Mouse (Mus musculus): Measurements from ENCODE around the gene Pxdn.

GRCm38 (mm10) chr12:29998895-29999294 is 61.5 kb downstream of the Pxdn start:
- TF ChIP-seq POLR2AphosphoS5 (IDR thresholded peaks at IDR 0.05; ENCODE audit: insufficient replicate concordance, low read depth, low read length) (no peak), CTCF (IDR thresholded peaks at IDR 0.05; ENCODE audit: low read depth, low read length) (no peak)

Data from G1E (cell line).